Mouse (Mus musculus) forebrain, embryonic 13.5 days (tissue): ENCODE results near the gene Tmod3. TPM values are rescaled to one million over a fixed set of nuclear protein-coding genes. Genes with fewer than 3 reads are reported as not detected.

Source experiments
- ATAC-seq: fragments of 200-750 bp; cut with Nextera tagmentation; 2 replicates; pipeline ENCODE4 v1.8.0; 2017
- H3K27ac ChIP-seq: fragments of 300-500 bp; sonication (generic); 2 replicates; pipeline ENCODE4 v1.5.1; 2015; ENCODE audit warnings: inconsistent platforms, mild to moderate bottlenecking, moderate library complexity
- H3K27me3 ChIP-seq: fragments of 300-500 bp; sonication (generic); 2 replicates; pipeline ENCODE4 v1.6.1; 2015; ENCODE audit warnings: mild to moderate bottlenecking, inconsistent platforms
- H3K36me3 ChIP-seq: fragments of 300-500 bp; sonication (generic); 2 replicates; pipeline ENCODE4 v1.6.1; 2015; ENCODE audit warnings: mild to moderate bottlenecking, inconsistent platforms; ENCODE audit not compliant: poor library complexity, severe bottlenecking
- H3K4me1 ChIP-seq: fragments of 300-500 bp; sonication (generic); 2 replicates; pipeline ENCODE4 v1.6.1; 2015; ENCODE audit warnings: inconsistent platforms
- H3K4me2 ChIP-seq: fragments of 300-500 bp; sonication (generic); 2 replicates; pipeline ENCODE4 v1.6.1; 2015; ENCODE audit warnings: inconsistent platforms, mild to moderate bottlenecking, moderate library complexity
- H3K4me3 ChIP-seq: fragments of 300-500 bp; sonication (generic); 2 replicates; pipeline ENCODE4 v1.5.1; 2015; ENCODE audit warnings: mild to moderate bottlenecking, inconsistent platforms
- H3K9ac ChIP-seq: fragments of 300-500 bp; sonication (generic); 2 replicates; pipeline ENCODE4 v1.6.1; 2015; ENCODE audit warnings: mild to moderate bottlenecking, inconsistent platforms
- H3K9me3 ChIP-seq: fragments of 300-500 bp; sonication (generic); replicated peaks from 2 replicates; pipeline ENCODE4 v1.6.1; 2016; ENCODE audit warnings: inconsistent platforms
- WGBS: fragments of 180-500 bp; shearing (Covaris S2); methylation state at CpG from one replicate; pipeline ENCODE4 v1.1.7; 2015; 5-methylcytosine and 5-hydroxymethylcytosine counted together
- polyA plus RNA-seq: library from polyadenylated mRNA; unstranded; fragments of >200 nt; fragmentation: Nextera tagmentation; extraction: Ambion mirVana; gene quantifications from 2 replicates; pipeline ENCODE4 v1.2.1, GENCODE M21; 2015

The Tmod3 gene
- polyA plus RNA-seq, 1 experiment from 2014 or later, result 101 TPM

DNA sequence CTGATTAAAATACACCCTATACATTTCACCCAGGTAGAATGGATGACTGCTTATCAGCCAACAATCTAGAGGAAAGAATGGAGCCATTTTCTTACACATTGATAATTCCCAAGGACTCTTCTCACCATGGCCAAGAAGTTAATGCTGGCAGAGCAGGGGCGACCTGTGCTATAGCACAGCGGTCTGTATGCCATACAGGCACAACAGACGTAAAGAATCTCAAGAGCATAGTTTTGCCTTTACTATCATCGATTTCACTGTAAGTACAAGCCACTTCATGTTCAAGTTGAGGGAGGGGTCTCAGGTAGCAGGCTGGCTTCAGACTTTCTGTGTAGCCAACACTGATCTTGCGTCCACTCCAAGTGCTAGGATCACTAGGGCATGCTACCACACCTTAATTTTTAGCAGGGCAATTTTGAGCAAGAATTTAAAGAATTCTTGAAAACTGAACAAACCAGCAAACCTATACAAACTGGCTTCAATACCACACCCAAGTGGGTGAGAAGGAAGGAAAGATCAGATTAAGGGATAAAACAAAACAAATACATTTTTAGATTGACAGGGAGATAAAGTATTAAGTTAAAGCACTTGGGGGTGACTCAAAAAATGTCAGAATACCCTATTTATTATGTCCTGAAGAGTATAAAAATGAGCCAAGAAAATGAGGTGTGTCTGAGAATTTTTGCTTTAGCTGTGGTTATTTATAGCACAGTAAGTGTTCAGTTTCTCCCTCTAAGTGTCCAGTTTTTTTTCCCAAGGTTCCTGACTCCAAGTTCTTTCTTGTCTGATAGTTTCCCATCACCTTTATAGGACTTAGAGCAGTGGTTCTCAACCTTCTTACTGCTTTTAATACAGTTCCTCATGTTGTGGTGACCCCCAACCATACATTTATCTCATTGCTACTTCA, 11.8 kb upstream of the Tmod3 start:
- H3K9ac ChIP-seq, result no peak overlapping the region
- no peak for ATAC-seq
- H3K27me3 ChIP-seq, result no peaks in the 10 kb centered on the region
- no peak overlapping the region for H3K27ac ChIP-seq
- no peak overlapping the region for H3K4me3 ChIP-seq
- H3K4me2 ChIP-seq, result no peak overlapping the region
- H3K4me1 ChIP-seq, result no peaks in the 10 kb centered on the region
- WGBS, result 92% methylated on average over 5 of the region's 5 CpGs
- H3K9me3 ChIP-seq, result no peaks in the 10 kb centered on the region
- peaks cover 59% of the 10 kb centered on the region for H3K36me3 ChIP-seq

DNA sequence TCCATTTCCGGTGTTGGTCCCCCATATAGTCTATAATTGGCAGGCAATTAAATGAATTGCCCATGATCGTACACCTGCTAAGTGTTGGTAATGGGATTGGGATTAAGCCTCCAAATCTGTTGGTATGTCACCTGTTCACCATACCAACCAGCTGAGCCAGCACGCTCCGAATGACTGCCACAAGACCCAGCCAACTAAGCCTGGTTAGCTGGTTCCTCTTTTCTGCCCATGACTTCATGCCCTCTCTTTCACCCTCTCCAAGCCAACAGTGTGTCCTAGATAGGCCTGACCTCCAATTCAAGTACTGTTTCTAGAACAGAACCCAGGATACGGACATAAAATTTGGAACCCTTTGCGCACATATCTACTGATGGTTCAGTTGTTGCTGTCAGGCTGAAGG, 8.9 kb upstream of the Tmod3 start:
- ATAC-seq, result no peak
- WGBS, result 90% methylated on average over 6 of the region's 6 CpGs
- Histone ChIP-seq H3K9ac (no peak overlapping the region), H3K27me3 (no peaks in the 10 kb centered on the region), H3K4me1 (no peaks in the 10 kb centered on the region), H3K27ac (no peak overlapping the region), H3K9me3 (no peaks in the 10 kb centered on the region), H3K36me3 (peaks cover 30% of the 10 kb centered on the region), H3K4me2 (no peak overlapping the region), H3K4me3 (no peak overlapping the region)

DNA sequence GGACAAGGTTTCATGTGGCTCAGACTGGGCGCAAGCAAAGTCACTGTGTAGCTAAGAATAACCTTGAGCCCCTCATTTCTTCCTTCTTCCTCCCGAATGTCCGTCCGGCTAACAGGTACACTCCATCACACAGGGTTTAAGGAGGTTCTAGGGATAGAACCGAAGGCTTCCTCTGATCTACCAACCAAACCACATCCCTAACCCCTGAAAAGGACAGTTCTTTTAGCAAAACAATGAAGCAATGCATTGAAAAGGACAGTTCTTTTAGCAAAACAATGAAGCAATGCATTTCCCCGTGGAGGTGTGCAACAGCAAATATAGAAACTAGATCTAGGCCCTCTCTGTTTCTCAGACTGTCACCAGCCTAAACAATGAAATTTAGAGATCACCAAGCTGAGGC, 5.4 kb upstream of the Tmod3 start:
- no peak overlapping the region for H3K4me2 ChIP-seq
- WGBS, result 84% methylated on average over 6 of the region's 6 CpGs
- peaks cover 6% of the 10 kb centered on the region for H3K36me3 ChIP-seq
- no peak overlapping the region for H3K27ac ChIP-seq
- H3K4me1 ChIP-seq, result no peaks in the 10 kb centered on the region
- no peak for ATAC-seq
- H3K27me3 ChIP-seq, result no peaks in the 10 kb centered on the region
- H3K9ac ChIP-seq, result no peak overlapping the region
- H3K4me3 ChIP-seq, result no peak overlapping the region
- H3K9me3 ChIP-seq, result no peaks in the 10 kb centered on the region

DNA sequence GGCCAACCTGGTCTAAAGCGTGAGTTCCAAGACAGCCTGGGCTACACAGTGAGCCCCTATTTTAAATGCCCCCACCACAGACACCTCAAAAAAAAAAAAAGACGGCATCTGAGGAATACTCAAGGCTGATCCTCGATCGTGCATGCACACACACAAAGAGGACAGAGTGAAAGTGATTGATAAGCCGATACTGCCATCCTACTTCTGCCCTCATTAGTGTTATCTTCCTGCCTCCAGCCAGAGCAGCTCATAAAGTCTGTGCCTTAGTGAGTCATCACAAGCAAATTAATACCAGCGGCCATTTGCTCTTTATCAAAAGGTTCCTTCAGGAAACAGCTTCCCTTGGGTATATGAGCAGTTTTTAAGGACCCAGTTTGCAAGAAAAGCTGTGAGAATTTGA, 4.2 kb upstream of the Tmod3 start:
- WGBS, result 92% methylated on average over 6 of the region's 6 CpGs
- no peak overlapping the region for H3K9ac ChIP-seq
- no peaks in the 10 kb centered on the region for H3K36me3 ChIP-seq
- H3K27me3 ChIP-seq, result no peaks in the 10 kb centered on the region
- no peak overlapping the region for H3K27ac ChIP-seq
- no peak overlapping the region for H3K4me3 ChIP-seq
- peaks cover 2% of the 10 kb centered on the region; the same call in 1 of the 2 replicates for H3K4me1 ChIP-seq
- ATAC-seq, result no peak
- H3K4me2 ChIP-seq, result no peak overlapping the region
- no peaks in the 10 kb centered on the region for H3K9me3 ChIP-seq

DNA sequence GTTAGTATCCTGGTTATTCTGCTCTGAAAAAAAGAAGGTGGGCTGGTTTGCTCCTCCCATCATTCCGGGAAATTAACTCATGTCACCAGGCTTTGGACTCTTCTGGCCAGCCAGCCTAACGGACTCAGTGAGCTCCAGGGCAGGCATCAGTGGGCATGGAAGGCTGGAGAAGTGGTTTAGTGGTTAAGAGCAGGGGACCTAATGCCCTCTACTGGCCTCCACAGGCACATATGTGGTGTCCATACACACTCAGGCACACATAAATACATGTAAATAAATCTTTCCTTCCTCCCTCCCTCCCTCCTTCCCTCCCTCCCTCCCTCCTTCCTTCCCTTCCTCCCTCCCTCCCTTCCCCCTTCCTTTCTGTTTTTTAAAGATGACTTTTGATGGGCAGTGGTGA, 3.7 kb upstream of the Tmod3 start:
- H3K36me3 ChIP-seq, result no peaks in the 10 kb centered on the region
- H3K9me3 ChIP-seq, result no peaks in the 10 kb centered on the region
- no peak overlapping the region for H3K4me2 ChIP-seq
- no peak overlapping the region for H3K27ac ChIP-seq
- H3K27me3 ChIP-seq, result no peaks in the 10 kb centered on the region
- H3K9ac ChIP-seq, result no peak overlapping the region
- WGBS, result 51% methylated on average over 2 of the region's 2 CpGs
- no peak for ATAC-seq
- peaks cover 6% of the 10 kb centered on the region; the same call in 1 of the 2 replicates for H3K4me1 ChIP-seq
- H3K4me3 ChIP-seq, result no peak overlapping the region

DNA sequence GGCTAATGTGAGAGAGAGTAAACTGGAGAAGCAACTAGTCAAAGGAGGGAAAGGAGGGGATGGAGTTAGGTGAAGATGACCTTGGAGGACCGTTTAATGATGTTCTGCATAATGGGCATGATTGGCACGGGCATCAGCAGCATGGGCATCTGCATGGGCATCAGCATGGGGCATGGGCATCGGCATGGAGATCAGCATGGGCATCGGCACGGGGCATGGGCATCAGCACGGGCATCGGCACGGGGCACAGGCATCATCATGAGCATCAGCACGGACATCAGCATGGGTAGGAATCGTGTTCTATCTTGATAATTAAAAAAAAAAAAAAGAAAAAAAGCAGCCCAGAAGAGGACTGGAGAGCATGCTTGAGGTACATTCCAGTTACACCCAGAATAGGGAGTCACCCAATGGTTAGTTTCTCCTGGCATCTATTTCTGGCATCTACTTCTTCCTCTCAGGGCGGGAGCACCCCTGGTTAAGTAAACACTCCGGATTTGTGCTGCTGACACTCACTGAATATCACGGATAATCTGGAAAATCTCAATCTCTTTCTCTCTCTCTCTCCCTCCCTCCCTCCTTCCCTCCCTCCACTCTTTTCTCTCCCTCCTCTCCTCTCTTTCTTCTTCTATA, 1.7 kb upstream of the Tmod3 start:
- 84% methylated on average over 13 of the region's 13 CpGs for WGBS

DNA sequence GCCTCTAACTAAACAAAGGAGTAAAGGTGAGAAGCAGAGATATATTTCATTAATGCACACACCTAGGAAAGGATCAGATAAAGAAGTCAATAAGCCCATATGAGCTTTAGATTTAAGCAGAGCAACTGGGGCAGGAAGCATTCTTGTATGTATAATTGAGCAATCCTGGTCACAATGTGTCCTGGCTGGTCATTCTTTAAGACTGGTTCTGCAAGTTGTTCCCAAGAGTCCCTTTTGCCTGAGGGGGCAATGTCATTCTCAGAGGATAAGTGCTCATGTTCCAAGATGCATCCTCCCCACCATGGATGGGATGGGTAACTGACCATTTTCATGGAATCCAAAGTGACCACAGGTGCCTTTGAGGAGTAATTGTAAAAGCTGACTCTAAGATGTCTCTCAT, 896 bp upstream of the Tmod3 start:
- Histone ChIP-seq H3K36me3 (no peaks in the 10 kb centered on the region), H3K4me2 (no peak overlapping the region), H3K4me1 (peaks cover 20% of the 10 kb centered on the region), H3K9me3 (no peaks in the 10 kb centered on the region), H3K4me3 (no peak overlapping the region), H3K9ac (no peak overlapping the region), H3K27me3 (no peaks in the 10 kb centered on the region), H3K27ac (no peak overlapping the region)
- ATAC-seq, result no peak

More for the DNA sequence above, 1.7 kb upstream of the Tmod3 start:
- Histone ChIP-seq H3K9me3 (no peaks in the 10 kb centered on the region), H3K4me2 (no peak overlapping the region), H3K9ac (no peak overlapping the region), H3K27ac (no peak overlapping the region), H3K27me3 (no peaks in the 10 kb centered on the region), H3K4me3 (no peak overlapping the region), H3K4me1 (peaks cover 20% of the 10 kb centered on the region), H3K36me3 (no peaks in the 10 kb centered on the region)
- no peak for ATAC-seq

DNA sequence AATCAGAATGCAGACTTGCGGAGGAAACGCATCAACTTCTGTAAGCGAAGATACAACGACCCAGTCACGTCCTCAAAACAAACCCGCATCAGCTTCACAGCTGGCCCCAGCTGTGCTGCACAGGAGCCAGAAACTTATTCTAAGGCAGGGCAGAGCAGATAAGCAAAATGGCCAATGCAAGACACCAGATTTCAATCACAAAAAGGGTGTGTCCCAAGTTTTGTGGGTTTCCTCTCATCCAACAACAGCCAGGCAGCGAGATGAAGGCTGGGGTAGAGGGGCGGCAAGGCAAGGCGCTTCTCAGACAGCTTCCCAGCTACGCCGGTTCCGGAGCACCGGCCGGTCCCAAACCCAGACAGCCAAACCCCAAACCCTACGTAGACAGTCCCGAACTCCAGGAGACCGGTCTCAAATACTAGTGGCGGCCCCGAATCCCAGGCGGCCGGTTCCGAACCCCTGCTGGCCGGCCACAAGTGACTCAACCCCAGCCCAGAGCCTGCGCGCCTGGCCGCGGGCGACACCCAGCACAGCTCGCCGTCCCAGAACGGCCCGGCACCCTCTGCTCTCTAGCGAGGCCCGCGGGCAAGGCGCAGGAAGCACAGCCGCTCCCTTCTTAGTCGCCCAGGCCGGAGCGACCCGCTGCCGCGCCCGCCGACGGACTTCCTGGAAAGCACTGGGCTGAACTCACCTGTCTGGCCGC, 495 bp downstream of the Tmod3 start:
- Histone ChIP-seq H3K27ac (peak overlapping the region; percentile 73), H3K9ac (peak overlapping the region; percentile 89), H3K4me2 (peak overlapping the region; percentile 75), H3K27me3 (no peaks in the 10 kb centered on the region), H3K36me3 (no peaks in the 10 kb centered on the region), H3K9me3 (no peaks in the 10 kb centered on the region), H3K4me3 (peak overlapping the region; percentile 91), H3K4me1 (peaks cover 20% of the 10 kb centered on the region)
- WGBS, result under 1% methylated on average over 47 of the region's 47 CpGs
- ATAC-seq, result peak; percentile 90

DNA sequence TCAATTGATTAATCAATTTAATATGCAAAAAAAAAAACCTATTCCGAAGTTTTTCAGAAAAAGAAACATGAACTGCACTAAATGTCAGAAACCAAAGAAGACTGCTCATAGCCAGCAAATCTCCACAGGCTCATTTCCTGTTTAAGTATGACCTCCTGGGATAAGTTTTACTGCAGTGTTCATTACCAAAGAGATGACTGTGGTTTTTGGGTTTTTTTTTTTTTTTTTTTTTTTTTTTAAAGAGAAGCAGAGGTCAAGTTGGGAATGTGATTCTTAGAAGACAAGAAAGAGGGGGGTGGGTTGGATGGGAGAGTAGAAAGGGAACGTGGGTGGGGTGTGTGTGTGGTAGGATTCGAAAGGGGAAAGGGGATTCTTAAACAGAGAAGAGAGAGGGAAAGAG, 1.1 kb downstream of the Tmod3 start:
- no peaks in the 10 kb centered on the region for H3K36me3 ChIP-seq
- no peaks in the 10 kb centered on the region for H3K9me3 ChIP-seq
- peak overlapping the region; percentile 75 for H3K4me2 ChIP-seq
- no peak for ATAC-seq
- H3K9ac ChIP-seq, result peak overlapping the region; percentile 89
- H3K27ac ChIP-seq, result no peak overlapping the region
- peak overlapping the region; percentile 91 for H3K4me3 ChIP-seq
- peaks cover 20% of the 10 kb centered on the region for H3K4me1 ChIP-seq
- 34% methylated on average over 3 of the region's 3 CpGs for WGBS
- no peaks in the 10 kb centered on the region for H3K27me3 ChIP-seq

DNA sequence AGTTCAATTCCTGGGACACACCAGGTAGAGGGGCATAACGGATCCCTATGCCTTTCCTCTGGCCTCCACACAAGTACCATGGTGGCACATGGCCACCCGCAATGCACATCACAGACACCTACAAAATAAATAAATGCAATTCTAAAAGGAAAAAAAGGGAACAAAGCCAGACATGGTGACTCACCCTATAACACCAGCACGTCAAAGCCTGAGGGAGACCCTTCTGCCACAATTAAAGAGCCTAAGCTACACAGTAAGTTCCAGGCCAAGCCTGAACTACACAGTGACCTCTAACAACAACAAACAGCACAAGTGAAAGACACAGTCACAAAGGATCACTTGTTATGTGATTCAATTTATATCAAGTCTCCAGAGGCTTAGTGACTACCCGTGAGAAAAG, 5.7 kb downstream of the Tmod3 start:
- H3K27me3 ChIP-seq, result no peaks in the 10 kb centered on the region
- 65% methylated on average over 4 of the region's 4 CpGs for WGBS
- H3K9me3 ChIP-seq, result peaks cover 7% of the 10 kb centered on the region
- no peak overlapping the region for H3K4me3 ChIP-seq
- no peaks in the 10 kb centered on the region for H3K36me3 ChIP-seq
- H3K4me1 ChIP-seq, result peaks cover 32% of the 10 kb centered on the region
- no peak overlapping the region for H3K4me2 ChIP-seq
- H3K9ac ChIP-seq, result no peak overlapping the region
- no peak for ATAC-seq
- no peak overlapping the region for H3K27ac ChIP-seq

DNA sequence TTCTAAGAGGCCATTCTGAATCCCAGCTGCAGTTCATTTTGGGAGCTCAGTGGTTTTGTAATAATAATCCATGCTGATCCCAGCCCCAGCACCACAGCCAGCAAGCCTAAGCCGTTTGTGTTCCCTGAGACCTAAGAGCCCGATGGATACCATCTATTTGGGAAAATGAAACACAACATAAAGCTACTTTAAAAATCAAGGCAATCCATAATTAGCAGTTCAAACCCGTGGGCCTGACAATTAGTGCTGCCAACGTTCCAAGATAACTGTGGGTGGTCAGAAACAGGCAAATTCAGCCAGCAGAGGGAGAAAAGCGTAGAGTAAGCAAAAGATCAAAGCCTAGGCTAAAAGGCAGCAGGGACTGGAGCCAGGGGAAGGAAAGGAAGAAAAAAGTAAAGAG, 8.1 kb downstream of the Tmod3 start:
- H3K36me3 ChIP-seq, result no peaks in the 10 kb centered on the region
- peaks cover 12% of the 10 kb centered on the region for H3K4me1 ChIP-seq
- H3K27ac ChIP-seq, result no peak overlapping the region
- 0 out of 2 replicates have a peak, but pooled peaks have one; percentile 21 for ATAC-seq
- H3K4me3 ChIP-seq, result no peak overlapping the region
- H3K4me2 ChIP-seq, result no peak overlapping the region
- 31% methylated on average over 5 of the region's 5 CpGs for WGBS
- H3K9me3 ChIP-seq, result peaks cover 7% of the 10 kb centered on the region
- no peak overlapping the region for H3K9ac ChIP-seq
- no peaks in the 10 kb centered on the region for H3K27me3 ChIP-seq

DNA sequence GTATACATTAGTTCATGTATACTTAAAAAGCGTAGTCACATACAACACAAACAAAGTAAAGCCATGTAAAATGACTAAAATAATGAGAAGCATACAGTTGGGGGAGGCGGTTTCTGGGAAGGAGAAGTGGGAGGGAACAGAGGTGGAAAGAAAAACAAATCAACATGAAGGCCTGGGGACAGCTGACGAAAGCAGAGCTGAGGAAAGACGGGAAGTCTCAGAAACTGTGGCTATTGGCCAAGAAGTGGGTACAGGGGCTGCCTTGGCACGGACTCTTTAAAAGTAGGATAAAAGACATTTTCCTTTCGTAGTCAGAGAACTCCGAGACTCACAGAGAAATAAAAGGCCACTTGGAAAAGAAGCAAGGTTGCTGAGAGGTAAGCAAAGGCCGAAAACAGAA, 10.4 kb downstream of the Tmod3 start:
- Histone ChIP-seq H3K9ac (no peak overlapping the region), H3K9me3 (peaks cover 7% of the 10 kb centered on the region), H3K4me2 (no peak overlapping the region), H3K4me3 (no peak overlapping the region), H3K4me1 (peaks cover 12% of the 10 kb centered on the region), H3K27ac (no peak overlapping the region), H3K27me3 (no peaks in the 10 kb centered on the region), H3K36me3 (no peaks in the 10 kb centered on the region)
- WGBS, result 64% methylated on average over 8 of the region's 8 CpGs
- 0 out of 2 replicates have a peak, but pooled peaks have one; percentile 48 for ATAC-seq
